Mouse (Mus musculus): Measurements from ENCODE around the gene Aplf. TPM values are rescaled to one million over a fixed set of nuclear protein-coding genes. Genes with fewer than 3 reads are reported as not detected.

Gene Aplf
- polyA plus RNA-seq, 1 experiment: 4.1 TPM

DNA sequence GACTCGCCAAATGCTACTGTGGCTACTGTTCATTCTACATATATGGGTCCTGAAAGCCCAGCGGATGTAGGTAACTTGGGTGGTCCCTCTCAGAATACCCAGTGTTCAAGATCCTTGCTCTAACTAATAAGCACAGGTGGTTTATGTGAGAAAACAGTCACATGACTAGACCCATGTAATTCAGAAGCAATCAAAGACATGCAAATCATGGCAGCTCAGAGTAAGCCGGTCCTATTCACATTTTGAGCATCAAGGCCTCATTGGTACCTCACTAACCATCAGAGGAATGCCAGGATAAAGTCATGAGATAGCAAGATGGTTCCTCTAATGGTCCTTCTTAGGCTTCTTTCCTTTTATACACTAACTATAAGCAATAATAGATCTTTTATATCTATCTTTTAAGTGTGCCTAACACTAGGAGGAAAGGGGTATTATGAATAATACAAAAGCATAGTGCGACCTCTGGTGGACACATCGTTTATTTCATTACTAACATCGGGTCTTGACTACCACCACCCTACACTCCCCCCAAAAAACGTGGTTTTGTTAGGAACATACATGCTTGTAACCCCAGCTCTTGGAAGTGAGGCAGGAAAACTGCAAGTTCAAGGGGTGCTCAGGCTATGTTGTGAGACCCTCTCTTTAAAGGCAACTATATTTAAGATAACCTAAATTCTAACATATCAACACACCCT lies 2.0 kb downstream of the Aplf start:
- no peak overlapping the region for H3ac ChIP-seq (ENCODE audit: control insufficient read depth, insufficient read length)
- no peaks in the 10 kb centered on the region for H3K36me3 ChIP-seq (ENCODE audit: control insufficient read depth, insufficient read depth)
- H3K79me2 ChIP-seq (ENCODE audit: control insufficient read depth, insufficient read depth): no peaks in the 10 kb centered on the region
- peak overlapping the region; percentile 87 for H3K4me2 ChIP-seq (ENCODE audit: low read depth)
- no peak overlapping the region for H3K4me3 ChIP-seq
- no peaks in the 10 kb centered on the region for H3K27me3 ChIP-seq (ENCODE audit: control insufficient read depth, insufficient read depth, insufficient read length)
- TF ChIP-seq TCF12 (IDR thresholded peaks at IDR 0.05; ENCODE audit: insufficient read depth, poor library complexity, severe bottlenecking) (no peak), MYOD1 (IDR thresholded peaks at IDR 0.05; ENCODE audit: control insufficient read depth in 1 of 3, insufficient read length in 2 of 3, low read depth in 2 of 3) (no peak), TCF3 (IDR thresholded peaks at IDR 0.05; ENCODE audit: insufficient read length, low read depth) (no peak), REST (IDR thresholded peaks at IDR 0.05; ENCODE audit: insufficient read depth, insufficient read length) (no peak), MAX (IDR thresholded peaks at IDR 0.05; ENCODE audit: low read depth) (no peak)

DNA sequence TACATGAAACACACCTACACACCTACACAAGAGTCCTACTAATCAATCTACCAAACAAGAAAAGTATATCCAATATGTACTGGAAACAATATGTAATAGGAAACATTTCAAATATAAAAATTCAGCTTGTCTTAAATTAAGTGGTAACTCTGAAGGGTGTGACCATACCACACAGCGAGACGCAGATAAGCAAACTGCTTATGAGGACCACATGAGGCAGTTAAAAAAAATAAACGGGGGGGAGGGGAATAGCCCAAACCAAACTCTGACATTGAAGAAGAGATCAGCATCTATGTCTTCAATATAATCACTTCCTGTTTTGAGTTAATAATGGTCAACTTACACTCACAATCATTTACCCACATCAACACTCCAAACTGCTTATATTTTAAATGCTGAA lies 3.3 kb downstream of the Aplf start:
- TF ChIP-seq E2F4 (IDR thresholded peaks at IDR 0.05; ENCODE audit: insufficient read depth) (no peak), TCF3 (IDR thresholded peaks at IDR 0.05; ENCODE audit: insufficient read length, low read depth) (no peak), USF1 (IDR thresholded peaks at IDR 0.05; ENCODE audit: low read depth) (no peak), MAX (IDR thresholded peaks at IDR 0.05; ENCODE audit: low read depth) (no peak), CEBPB (IDR thresholded peaks at IDR 0.05; ENCODE audit: insufficient read depth, poor library complexity, severe bottlenecking) (no peak), POLR2A (IDR thresholded peaks at IDR 0.05; ENCODE audit: insufficient read length, low read depth) (no peak)
- Histone ChIP-seq H3K4me3 (no peak overlapping the region), H3ac (ENCODE audit: control insufficient read depth, insufficient read length) (no peak overlapping the region), H3K36me3 (ENCODE audit: control insufficient read depth, insufficient read depth) (no peaks in the 10 kb centered on the region), H3K79me2 (ENCODE audit: control insufficient read depth, insufficient read depth) (no peaks in the 10 kb centered on the region), H3K27me3 (ENCODE audit: control insufficient read depth, insufficient read depth, insufficient read length) (no peaks in the 10 kb centered on the region), H3K4me2 (ENCODE audit: low read depth) (no peak overlapping the region)

DNA sequence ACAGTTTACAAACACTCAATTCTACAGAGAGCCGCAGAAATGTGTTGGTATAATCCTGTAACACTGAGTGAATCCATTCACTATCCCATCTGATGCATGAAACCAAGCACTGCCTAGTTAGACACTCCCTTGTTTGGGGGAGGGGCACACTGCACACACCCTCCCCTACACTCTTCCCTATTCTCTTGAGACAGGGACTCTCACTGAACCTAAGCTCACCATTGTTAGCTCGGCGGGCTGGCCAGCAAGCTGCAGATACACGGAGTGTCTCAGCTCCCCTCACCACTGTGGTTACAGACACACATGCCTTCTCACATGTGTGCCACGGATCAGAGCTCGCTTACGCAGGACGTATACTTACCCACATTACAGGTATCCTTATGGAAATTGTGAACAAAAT lies 4.2 kb downstream of the Aplf start:
- H3K4me2 ChIP-seq (ENCODE audit: low read depth): no peak overlapping the region
- no peak overlapping the region for H3K4me3 ChIP-seq
- no peaks in the 10 kb centered on the region for H3K79me2 ChIP-seq (ENCODE audit: control insufficient read depth, insufficient read depth)
- no peaks in the 10 kb centered on the region for H3K27me3 ChIP-seq (ENCODE audit: control insufficient read depth, insufficient read depth, insufficient read length)
- H3ac ChIP-seq (ENCODE audit: control insufficient read depth, insufficient read length): no peak overlapping the region
- no peaks in the 10 kb centered on the region for H3K36me3 ChIP-seq (ENCODE audit: control insufficient read depth, insufficient read depth)
- no peak for TF ChIP-seq REST (IDR thresholded peaks at IDR 0.05; ENCODE audit: insufficient read depth, insufficient read length)
- TF ChIP-seq USF1 (IDR thresholded peaks at IDR 0.05; ENCODE audit: low read depth): no peak
- TF ChIP-seq POLR2A (IDR thresholded peaks at IDR 0.05; ENCODE audit: insufficient read length, low read depth): no peak
- TF ChIP-seq POLR2AphosphoS2 (IDR thresholded peaks at IDR 0.05; ENCODE audit: insufficient read length, low read depth): no peak
- TF ChIP-seq MYOD1 (IDR thresholded peaks at IDR 0.05; ENCODE audit: control insufficient read depth in 1 of 3, insufficient read length in 2 of 3, low read depth in 2 of 3): no peak
- no peak for TF ChIP-seq TCF3 (IDR thresholded peaks at IDR 0.05; ENCODE audit: insufficient read length, low read depth)
- no peak for TF ChIP-seq MAX (IDR thresholded peaks at IDR 0.05; ENCODE audit: low read depth)
- no peak for TF ChIP-seq TCF12 (IDR thresholded peaks at IDR 0.05; ENCODE audit: insufficient read depth, poor library complexity, severe bottlenecking)
- no peak for TF ChIP-seq CEBPB (IDR thresholded peaks at IDR 0.05; ENCODE audit: insufficient read depth, poor library complexity, severe bottlenecking)
- TF ChIP-seq E2F4 (IDR thresholded peaks at IDR 0.05; ENCODE audit: insufficient read depth): no peak
- TF ChIP-seq SRF (IDR thresholded peaks at IDR 0.05; ENCODE audit: control insufficient read depth, insufficient read length, low read depth): no peak
- TF ChIP-seq MYOG (IDR thresholded peaks at IDR 0.05; ENCODE audit: control insufficient read depth in 1 of 3, insufficient read depth in 1 of 3, insufficient read length in 2 of 3, low read depth in 2 of 3): no peak

DNA sequence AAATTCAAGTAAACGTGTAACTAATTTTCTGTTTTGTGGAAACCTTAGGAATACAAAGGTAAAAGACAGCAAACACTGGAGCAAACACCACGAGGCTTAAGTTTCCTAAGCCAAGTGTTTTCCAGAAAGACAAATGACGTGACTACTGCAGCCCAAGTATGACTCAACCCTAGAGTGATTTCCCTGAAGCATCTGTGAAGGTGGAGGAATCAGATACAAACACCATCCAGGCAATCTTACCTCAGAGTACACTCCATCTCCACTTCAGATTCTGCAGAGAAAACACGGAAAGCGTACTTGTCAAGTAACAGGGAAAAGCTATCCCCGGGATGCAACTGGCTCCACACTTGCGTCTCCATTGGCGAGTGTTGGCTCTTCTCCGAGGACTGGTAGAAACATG lies 8.5 kb downstream of the Aplf start:
- H3K79me2 ChIP-seq (ENCODE audit: control insufficient read depth, insufficient read depth): no peaks in the 10 kb centered on the region
- no peaks in the 10 kb centered on the region for H3K27me3 ChIP-seq (ENCODE audit: control insufficient read depth, insufficient read depth, insufficient read length)
- H3ac ChIP-seq (ENCODE audit: control insufficient read depth, insufficient read length): no peak overlapping the region
- H3K4me2 ChIP-seq (ENCODE audit: low read depth): no peak overlapping the region
- H3K4me3 ChIP-seq: no peak overlapping the region
- TF ChIP-seq TCF3 (IDR thresholded peaks at IDR 0.05; ENCODE audit: insufficient read length, low read depth): no peak
- no peak for TF ChIP-seq E2F4 (IDR thresholded peaks at IDR 0.05; ENCODE audit: insufficient read depth)
- no peak for TF ChIP-seq MAX (IDR thresholded peaks at IDR 0.05; ENCODE audit: low read depth)
- no peak for TF ChIP-seq CEBPB (IDR thresholded peaks at IDR 0.05; ENCODE audit: insufficient read depth, poor library complexity, severe bottlenecking)
- TF ChIP-seq SRF (IDR thresholded peaks at IDR 0.05; ENCODE audit: control insufficient read depth, insufficient read length, low read depth): no peak
- TF ChIP-seq POLR2AphosphoS2 (IDR thresholded peaks at IDR 0.05; ENCODE audit: insufficient read length, low read depth): no peak
- TF ChIP-seq POLR2A (IDR thresholded peaks at IDR 0.05; ENCODE audit: insufficient read length, low read depth): no peak
- no peak for TF ChIP-seq TCF12 (IDR thresholded peaks at IDR 0.05; ENCODE audit: insufficient read depth, poor library complexity, severe bottlenecking)
- TF ChIP-seq REST (IDR thresholded peaks at IDR 0.05; ENCODE audit: insufficient read depth, insufficient read length): no peak
- TF ChIP-seq MYOG (IDR thresholded peaks at IDR 0.05; ENCODE audit: control insufficient read depth in 1 of 3, insufficient read depth in 1 of 3, insufficient read length in 2 of 3, low read depth in 2 of 3): no peak
- TF ChIP-seq USF1 (IDR thresholded peaks at IDR 0.05; ENCODE audit: low read depth): no peak
- TF ChIP-seq MYOD1 (IDR thresholded peaks at IDR 0.05; ENCODE audit: control insufficient read depth in 1 of 3, insufficient read length in 2 of 3, low read depth in 2 of 3): no peak
- H3K36me3 ChIP-seq (ENCODE audit: control insufficient read depth, insufficient read depth): no peaks in the 10 kb centered on the region

DNA sequence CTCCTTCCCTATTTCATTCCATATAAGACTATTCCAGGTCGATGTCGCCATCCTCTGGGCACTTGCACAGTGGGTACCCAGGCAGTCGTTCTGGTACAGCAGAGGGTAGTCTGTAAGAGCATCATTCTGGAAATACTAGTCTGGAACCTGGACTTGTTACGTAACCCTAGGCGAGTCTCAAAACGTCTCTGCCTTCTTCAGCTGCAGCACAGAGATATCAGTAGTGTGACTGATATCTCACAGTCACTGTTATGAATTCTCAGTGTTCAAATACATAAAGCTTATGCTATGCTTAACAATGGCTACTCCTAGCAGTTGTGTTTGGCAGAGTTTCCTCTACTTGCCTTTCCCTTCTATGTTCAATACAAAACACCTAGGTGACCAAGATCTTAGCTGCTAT lies 9.8 kb downstream of the Aplf start:
- Histone ChIP-seq H3K79me2 (ENCODE audit: control insufficient read depth, insufficient read depth) (no peaks in the 10 kb centered on the region), H3K27me3 (ENCODE audit: control insufficient read depth, insufficient read depth, insufficient read length) (no peaks in the 10 kb centered on the region), H3ac (ENCODE audit: control insufficient read depth, insufficient read length) (no peak overlapping the region), H3K4me2 (ENCODE audit: low read depth) (no peak overlapping the region), H3K4me3 (no peak overlapping the region), H3K36me3 (ENCODE audit: control insufficient read depth, insufficient read depth) (no peaks in the 10 kb centered on the region)
- TF ChIP-seq TCF12 (IDR thresholded peaks at IDR 0.05; ENCODE audit: insufficient read depth, poor library complexity, severe bottlenecking) (no peak), REST (IDR thresholded peaks at IDR 0.05; ENCODE audit: insufficient read depth, insufficient read length) (no peak), CEBPB (IDR thresholded peaks at IDR 0.05; ENCODE audit: insufficient read depth, poor library complexity, severe bottlenecking) (no peak), POLR2A (IDR thresholded peaks at IDR 0.05; ENCODE audit: insufficient read length, low read depth) (no peak), USF1 (IDR thresholded peaks at IDR 0.05; ENCODE audit: low read depth) (no peak), E2F4 (IDR thresholded peaks at IDR 0.05; ENCODE audit: insufficient read depth) (no peak), MAX (IDR thresholded peaks at IDR 0.05; ENCODE audit: low read depth) (no peak), TCF3 (IDR thresholded peaks at IDR 0.05; ENCODE audit: insufficient read length, low read depth) (no peak), MYOD1 (IDR thresholded peaks at IDR 0.05; ENCODE audit: control insufficient read depth in 1 of 3, insufficient read length in 2 of 3, low read depth in 2 of 3) (no peak), POLR2AphosphoS2 (IDR thresholded peaks at IDR 0.05; ENCODE audit: insufficient read length, low read depth) (no peak), SRF (IDR thresholded peaks at IDR 0.05; ENCODE audit: control insufficient read depth, insufficient read length, low read depth) (no peak), MYOG (IDR thresholded peaks at IDR 0.05; ENCODE audit: control insufficient read depth in 1 of 3, insufficient read depth in 1 of 3, insufficient read length in 2 of 3, low read depth in 2 of 3) (no peak)

All from myocyte (in vitro differentiated cells).